Mouse (Mus musculus): Measurements from ENCODE around the gene Stx8. TPM values are rescaled to one million over a fixed set of nuclear protein-coding genes. Genes with fewer than 3 reads are reported as not detected.

The Stx8 gene
- polyA plus RNA-seq, 1 experiment: 34.7 TPM

- no peak for TF ChIP-seq CTCF (IDR thresholded peaks at IDR 0.05; ENCODE audit: extremely low read depth, insufficient read depth, low read length)
- no peak for TF ChIP-seq POLR2A (IDR thresholded peaks at IDR 0.05; ENCODE audit: extremely low read depth, insufficient read depth, low read length)
- H3K27ac ChIP-seq (ENCODE audit: insufficient read depth, low read length): no peak overlapping the region
- no peak overlapping the region for H3K4me3 ChIP-seq (ENCODE audit: insufficient read depth, low read length)
- H3K4me1 ChIP-seq (ENCODE audit: control insufficient read depth, insufficient read depth, low read length): no peaks in the 10 kb centered on the region
Measured at GRCm38 (mm10) chr11:68119136-68119535, 153.1 kb downstream of the Stx8 start.

DNA sequence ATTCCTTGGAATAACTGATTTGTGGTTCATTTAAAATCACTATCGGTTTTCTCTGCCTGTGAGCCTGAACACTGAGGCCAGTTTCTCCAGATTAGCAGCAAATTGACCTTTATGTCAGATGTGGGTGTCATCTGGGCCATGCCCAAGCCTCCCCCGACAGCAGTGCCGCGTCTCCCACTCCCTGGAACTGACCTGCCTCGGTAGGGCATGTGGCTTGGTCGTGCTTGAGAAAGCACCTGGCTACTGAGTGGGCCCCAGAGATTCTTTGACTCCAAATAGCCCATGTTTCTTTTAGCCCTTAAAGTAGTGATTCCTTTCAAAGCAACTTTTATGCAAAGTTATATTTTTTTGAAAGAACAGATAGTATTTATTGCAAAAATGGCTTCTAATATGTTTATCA, 155.3 kb downstream of the Stx8 start:
- TF ChIP-seq POLR2A (IDR thresholded peaks at IDR 0.05; ENCODE audit: extremely low read depth, insufficient read depth, low read length) (no peak), CTCF (IDR thresholded peaks at IDR 0.05; ENCODE audit: extremely low read depth, insufficient read depth, low read length) (no peak)
- Histone ChIP-seq H3K4me3 (ENCODE audit: insufficient read depth, low read length) (no peak overlapping the region), H3K4me1 (ENCODE audit: control insufficient read depth, insufficient read depth, low read length) (no peaks in the 10 kb centered on the region), H3K27ac (ENCODE audit: insufficient read depth, low read length) (no peak overlapping the region)

GRCm38 (mm10) chr11:68121660-68122059, 155.7 kb downstream of the Stx8 start:
- TF ChIP-seq CTCF (IDR thresholded peaks at IDR 0.05; ENCODE audit: extremely low read depth, insufficient read depth, low read length): no peak
- no peak for TF ChIP-seq POLR2A (IDR thresholded peaks at IDR 0.05; ENCODE audit: extremely low read depth, insufficient read depth, low read length)
- H3K4me3 ChIP-seq (ENCODE audit: insufficient read depth, low read length): no peak overlapping the region
- H3K4me1 ChIP-seq (ENCODE audit: control insufficient read depth, insufficient read depth, low read length): no peaks in the 10 kb centered on the region
- H3K27ac ChIP-seq (ENCODE audit: insufficient read depth, low read length): no peak overlapping the region

DNA sequence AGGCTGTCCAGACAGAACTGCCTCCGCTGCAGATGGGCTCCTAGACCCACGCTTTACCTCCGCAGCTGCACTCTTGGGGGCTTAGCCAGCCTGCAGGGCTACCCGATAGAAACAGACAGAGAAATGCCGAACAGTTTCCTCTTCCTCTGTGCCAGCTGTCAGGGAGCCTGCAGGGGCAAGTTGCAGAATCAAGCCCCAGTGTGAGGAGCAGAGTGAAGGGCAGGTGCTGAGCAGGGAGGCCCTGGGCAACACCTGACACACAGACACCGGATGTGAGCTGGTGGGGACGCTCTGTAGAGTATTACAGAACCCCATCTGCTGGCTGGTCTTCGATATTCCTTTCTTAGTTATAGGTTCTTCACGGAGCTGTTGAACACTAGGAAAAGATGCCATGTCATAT, 160.1 kb downstream of the Stx8 start:
- no peak for TF ChIP-seq POLR2A (IDR thresholded peaks at IDR 0.05; ENCODE audit: extremely low read depth, insufficient read depth, low read length)
- no peak for TF ChIP-seq CTCF (IDR thresholded peaks at IDR 0.05; ENCODE audit: extremely low read depth, insufficient read depth, low read length)
- H3K4me1 ChIP-seq (ENCODE audit: control insufficient read depth, insufficient read depth, low read length): no peaks in the 10 kb centered on the region
- no peak overlapping the region for H3K4me3 ChIP-seq (ENCODE audit: insufficient read depth, low read length)
- no peak overlapping the region for H3K27ac ChIP-seq (ENCODE audit: insufficient read depth, low read length)

DNA sequence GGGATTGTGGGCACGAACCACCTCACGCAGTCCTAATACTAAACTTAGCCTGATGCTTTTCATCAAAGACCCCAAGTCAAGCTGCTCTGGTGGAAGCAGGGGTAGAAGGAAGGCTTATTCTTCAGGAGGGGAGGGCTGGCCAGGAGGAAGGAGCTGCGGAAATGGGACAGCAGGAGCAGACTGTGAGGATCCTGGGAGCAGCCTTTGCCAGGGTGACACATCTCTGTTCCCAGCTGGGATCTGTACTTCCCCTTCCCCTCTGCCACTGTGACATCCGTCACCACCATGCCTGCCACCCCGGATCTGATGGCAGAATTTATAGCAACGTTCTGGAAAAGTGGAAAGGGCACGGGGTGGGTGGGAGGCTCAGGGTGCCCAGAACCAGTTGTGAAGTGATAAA, 168.5 kb downstream of the Stx8 start:
- H3K27ac ChIP-seq (ENCODE audit: insufficient read depth, low read length): no peak overlapping the region

GRCm38 (mm10) chr11:68135350-68135749, 169.4 kb downstream of the Stx8 start:
- Histone ChIP-seq H3K4me3 (ENCODE audit: insufficient read depth, low read length) (no peak overlapping the region), H3K4me1 (ENCODE audit: control insufficient read depth, insufficient read depth, low read length) (no peaks in the 10 kb centered on the region), H3K27ac (ENCODE audit: insufficient read depth, low read length) (no peak overlapping the region)
- TF ChIP-seq POLR2A (IDR thresholded peaks at IDR 0.05; ENCODE audit: extremely low read depth, insufficient read depth, low read length) (no peak), CTCF (IDR thresholded peaks at IDR 0.05; ENCODE audit: extremely low read depth, insufficient read depth, low read length) (no peak)

More for the DNA sequence above, 168.5 kb downstream of the Stx8 start:
- TF ChIP-seq CTCF (IDR thresholded peaks at IDR 0.05; ENCODE audit: extremely low read depth, insufficient read depth, low read length) (no peak), POLR2A (IDR thresholded peaks at IDR 0.05; ENCODE audit: extremely low read depth, insufficient read depth, low read length) (no peak)
- no peaks in the 10 kb centered on the region for H3K4me1 ChIP-seq (ENCODE audit: control insufficient read depth, insufficient read depth, low read length)
- no peak overlapping the region for H3K4me3 ChIP-seq (ENCODE audit: insufficient read depth, low read length)

DNA sequence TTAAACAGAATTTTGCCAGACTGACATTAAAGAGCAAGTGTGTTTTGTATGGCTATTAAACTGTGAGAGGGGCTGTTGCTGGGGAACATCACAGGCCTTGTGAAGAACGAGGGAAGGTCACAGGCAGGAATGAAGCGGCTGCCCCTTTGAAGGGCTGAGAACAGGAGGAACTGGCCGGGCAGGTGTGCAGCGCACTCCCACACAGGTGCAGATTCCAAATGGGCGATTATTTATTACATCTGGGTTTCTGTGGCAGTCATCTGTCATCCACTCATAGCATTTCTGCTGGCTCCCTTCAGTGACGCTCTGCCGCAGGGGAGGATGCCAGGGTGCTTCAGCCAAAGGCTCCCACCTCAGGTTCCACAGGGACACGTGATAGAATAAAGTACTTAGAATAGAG, 170.7 kb downstream of the Stx8 start:
- Histone ChIP-seq H3K27ac (ENCODE audit: insufficient read depth, low read length) (no peak overlapping the region), H3K4me1 (ENCODE audit: control insufficient read depth, insufficient read depth, low read length) (no peaks in the 10 kb centered on the region), H3K4me3 (ENCODE audit: insufficient read depth, low read length) (no peak overlapping the region)
- TF ChIP-seq CTCF (IDR thresholded peaks at IDR 0.05; ENCODE audit: extremely low read depth, insufficient read depth, low read length): no peak
- TF ChIP-seq POLR2A (IDR thresholded peaks at IDR 0.05; ENCODE audit: extremely low read depth, insufficient read depth, low read length): no peak

DNA sequence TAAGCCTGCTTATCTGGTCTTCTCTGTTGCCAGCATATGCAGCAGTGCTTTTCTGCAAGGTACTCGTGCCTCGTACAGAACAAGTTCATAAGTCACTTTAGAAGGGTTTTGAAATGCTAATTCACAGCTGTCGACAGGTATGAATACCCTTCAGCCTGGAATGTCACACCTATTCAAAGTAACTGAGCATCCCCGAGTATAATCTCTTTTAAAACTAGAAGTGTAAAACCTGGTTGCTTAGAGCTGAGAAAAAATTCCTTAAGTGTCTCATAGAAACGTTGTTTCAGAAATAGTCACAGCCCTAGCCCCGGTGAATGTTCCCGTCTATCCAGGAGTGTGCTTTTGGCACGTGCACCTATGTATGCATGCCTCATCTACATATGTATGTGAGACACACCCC, 176.3 kb downstream of the Stx8 start:
- Histone ChIP-seq H3K27ac (ENCODE audit: insufficient read depth, low read length) (no peak overlapping the region), H3K4me3 (ENCODE audit: insufficient read depth, low read length) (no peak overlapping the region)

GRCm38 (mm10) chr11:68144235-68145065, 178.5 kb downstream of the Stx8 start:
- Histone ChIP-seq H3K4me1 (ENCODE audit: control insufficient read depth, insufficient read depth, low read length) (no peaks in the 10 kb centered on the region), H3K4me3 (ENCODE audit: insufficient read depth, low read length) (no peak overlapping the region), H3K27ac (ENCODE audit: insufficient read depth, low read length) (no peak overlapping the region)
- TF ChIP-seq POLR2A (IDR thresholded peaks at IDR 0.05; ENCODE audit: extremely low read depth, insufficient read depth, low read length): no peak
- TF ChIP-seq CTCF (IDR thresholded peaks at IDR 0.05; ENCODE audit: extremely low read depth, insufficient read depth, low read length): no peak

More for the DNA sequence above, 176.3 kb downstream of the Stx8 start:
- H3K4me1 ChIP-seq (ENCODE audit: control insufficient read depth, insufficient read depth, low read length): no peaks in the 10 kb centered on the region
- TF ChIP-seq POLR2A (IDR thresholded peaks at IDR 0.05; ENCODE audit: extremely low read depth, insufficient read depth, low read length): no peak
- TF ChIP-seq CTCF (IDR thresholded peaks at IDR 0.05; ENCODE audit: extremely low read depth, insufficient read depth, low read length): no peak

- H3K27ac ChIP-seq (ENCODE audit: insufficient read depth, low read length): no peak overlapping the region
- TF ChIP-seq POLR2A (IDR thresholded peaks at IDR 0.05; ENCODE audit: extremely low read depth, insufficient read depth, low read length) (no peak), CTCF (IDR thresholded peaks at IDR 0.05; ENCODE audit: extremely low read depth, insufficient read depth, low read length) (no peak)
- no peaks in the 10 kb centered on the region for H3K4me1 ChIP-seq (ENCODE audit: control insufficient read depth, insufficient read depth, low read length)
- no peak overlapping the region for H3K4me3 ChIP-seq (ENCODE audit: insufficient read depth, low read length)
Measured at GRCm38 (mm10) chr11:68145066-68145585, 179.1 kb downstream of the Stx8 start.
